Mouse (Mus musculus): Measurements from ENCODE around the gene Cacna1d. TPM values are rescaled to one million over a fixed set of nuclear protein-coding genes. Genes with fewer than 3 reads are reported as not detected.

Cacna1d gene
- polyA plus RNA-seq, 1 experiment from 2014 or later = 3.0 TPM

- no peak overlapping the region for H3K4me2 ChIP-seq (ENCODE audit: low read length)
- no peaks in the 10 kb centered on the region for H3K27me3 ChIP-seq (ENCODE audit: insufficient read depth, low read length)
- no peak overlapping the region for H3K4me3 ChIP-seq (replicated peaks; ENCODE audit: low read depth, low read length)
- no peaks in the 10 kb centered on the region for H3K36me3 ChIP-seq (ENCODE audit: insufficient read depth, low read length)
- no peak overlapping the region for H3K9ac ChIP-seq (ENCODE audit: low read depth, low read length)
- H3K4me1 ChIP-seq (replicated peaks; ENCODE audit: insufficient read depth, low read length) = no peaks in the 10 kb centered on the region
- no peaks in the 10 kb centered on the region for H3K9me3 ChIP-seq (replicated peaks; ENCODE audit: low read length)
- no peak overlapping the region for H3K27ac ChIP-seq
- no peak for TF ChIP-seq CTCF (IDR thresholded peaks at IDR 0.05; ENCODE audit: low read depth)
- no peak for ATAC-seq (replicated peaks; ENCODE audit: low FRiP score, low read depth)
- WGBS = 87% methylated on average over 6 of the region's 6 CpGs
- no peak for DNase-seq (ENCODE audit: low spot score)
Measured at GRCm38 (mm10) chr14:30185616-30186274, 305.5 kb downstream of the Cacna1d start.

DNA sequence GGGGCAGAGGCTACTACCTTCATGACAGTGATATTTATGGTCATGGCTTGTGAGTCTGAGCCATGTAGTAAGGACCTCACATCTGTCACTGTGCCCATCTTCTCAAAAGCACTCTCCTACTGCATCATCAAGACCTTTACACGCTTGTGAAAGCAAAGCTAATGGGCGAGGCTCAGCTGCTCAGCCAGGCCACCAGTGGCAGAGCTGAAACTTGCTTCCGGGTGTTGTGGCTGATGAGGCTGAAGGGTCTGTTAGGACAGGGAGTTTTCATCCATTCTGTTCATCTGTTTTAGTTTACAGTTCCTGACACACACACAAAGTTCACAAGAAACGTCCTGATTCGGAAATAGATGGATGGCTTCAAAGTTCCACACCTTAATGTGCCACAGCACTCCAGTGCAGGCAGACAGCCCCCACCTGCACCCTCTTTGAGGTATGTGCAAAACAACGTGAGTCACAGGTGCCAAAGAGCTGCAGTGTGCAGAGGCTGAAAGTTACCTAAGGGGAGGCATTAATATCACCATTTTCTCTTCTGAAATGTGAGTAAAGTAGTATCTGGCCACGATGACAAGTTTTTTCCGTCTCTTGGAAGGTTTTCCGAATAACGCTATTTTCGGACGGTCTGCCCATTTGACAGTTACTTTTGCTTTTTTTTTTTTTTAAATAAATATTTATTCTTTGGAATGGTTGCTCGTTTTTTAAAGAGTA is 306.7 kb downstream of the Cacna1d start:
- no peak for ATAC-seq (replicated peaks; ENCODE audit: low FRiP score, low read depth)

GRCm38 (mm10) chr14:30184013-30184412 is 307.2 kb downstream of the Cacna1d start:
- H3K9me3 ChIP-seq (replicated peaks; ENCODE audit: low read length) = no peaks in the 10 kb centered on the region
- no peaks in the 10 kb centered on the region for H3K4me1 ChIP-seq (replicated peaks; ENCODE audit: insufficient read depth, low read length)
- H3K27me3 ChIP-seq (ENCODE audit: insufficient read depth, low read length) = no peaks in the 10 kb centered on the region
- no peaks in the 10 kb centered on the region for H3K36me3 ChIP-seq (ENCODE audit: insufficient read depth, low read length)
- no peak overlapping the region for H3K4me2 ChIP-seq (ENCODE audit: low read length)
- TF ChIP-seq CTCF (IDR thresholded peaks at IDR 0.05; ENCODE audit: low read depth) = no peak
- 40% methylated on average over 5 of the region's 5 CpGs for WGBS
- DNase-seq (ENCODE audit: low spot score) (no peak), ATAC-seq (replicated peaks; ENCODE audit: low FRiP score, low read depth) (no peak)
- H3K27ac ChIP-seq = no peak overlapping the region
- no peak overlapping the region for H3K4me3 ChIP-seq (replicated peaks; ENCODE audit: low read depth, low read length)
- no peak overlapping the region for H3K9ac ChIP-seq (ENCODE audit: low read depth, low read length)

More for the DNA sequence above, 306.7 kb downstream of the Cacna1d start:
- no peak for DNase-seq (ENCODE audit: low spot score)
- Histone ChIP-seq H3K4me1 (replicated peaks; ENCODE audit: insufficient read depth, low read length) (no peaks in the 10 kb centered on the region), H3K9ac (ENCODE audit: low read depth, low read length) (no peak overlapping the region), H3K27me3 (ENCODE audit: insufficient read depth, low read length) (no peaks in the 10 kb centered on the region), H3K4me3 (replicated peaks; ENCODE audit: low read depth, low read length) (no peak overlapping the region), H3K27ac (no peak overlapping the region), H3K36me3 (ENCODE audit: insufficient read depth, low read length) (no peaks in the 10 kb centered on the region), H3K9me3 (replicated peaks; ENCODE audit: low read length) (no peaks in the 10 kb centered on the region), H3K4me2 (ENCODE audit: low read length) (no peak overlapping the region)
- TF ChIP-seq CTCF (IDR thresholded peaks at IDR 0.05; ENCODE audit: low read depth) = no peak
- WGBS = 72% methylated on average over 13 of the region's 13 CpGs

DNA sequence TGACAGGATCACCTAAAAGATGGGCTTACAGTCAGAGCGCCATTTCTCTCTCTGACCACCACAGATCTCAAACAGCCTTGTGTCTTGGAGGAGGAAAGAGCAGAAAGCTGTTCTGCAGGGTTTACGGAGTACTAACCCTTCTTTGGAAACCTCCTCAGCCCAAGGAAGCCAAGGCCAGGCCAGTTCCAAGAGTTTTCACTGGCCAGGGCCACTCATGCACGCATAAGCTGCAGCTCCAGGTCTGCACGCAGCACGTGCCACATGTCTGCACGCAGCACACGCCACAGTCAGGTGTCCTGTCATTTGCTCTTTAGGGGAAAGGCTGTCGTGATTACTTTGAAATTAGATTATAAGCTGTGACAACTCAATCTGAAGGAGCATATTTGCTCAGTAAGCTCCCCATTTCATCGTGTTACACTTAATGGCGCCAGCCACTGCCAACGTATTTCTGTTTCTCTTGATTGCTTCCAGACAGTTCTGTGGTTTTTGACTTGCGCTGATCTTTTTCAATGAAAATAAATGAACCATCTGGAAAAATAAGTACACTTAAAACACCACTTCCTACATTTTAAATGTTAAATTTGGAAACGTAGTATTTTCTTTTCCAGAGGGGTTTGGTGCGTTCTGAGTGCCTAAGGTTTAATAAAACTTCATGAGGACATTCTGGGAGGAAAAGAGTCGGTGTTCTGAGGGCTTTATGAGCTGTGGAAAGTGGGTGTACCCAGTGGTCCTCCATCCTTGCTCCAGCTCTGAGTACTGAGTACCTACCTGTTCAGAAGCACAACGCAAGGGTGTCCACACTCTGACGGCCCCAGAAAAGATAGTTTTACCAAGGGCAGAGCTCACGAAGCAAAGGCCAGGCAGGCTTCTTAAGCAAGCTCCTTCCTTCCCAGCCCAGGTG is 308.4 kb downstream of the Cacna1d start:
- no peak overlapping the region for H3K27ac ChIP-seq
- H3K9me3 ChIP-seq (replicated peaks; ENCODE audit: low read length) = no peaks in the 10 kb centered on the region
- no peaks in the 10 kb centered on the region for H3K4me1 ChIP-seq (replicated peaks; ENCODE audit: insufficient read depth, low read length)
- TF ChIP-seq CTCF (IDR thresholded peaks at IDR 0.05; ENCODE audit: low read depth) = no peak
- H3K4me2 ChIP-seq (ENCODE audit: low read length) = no peak overlapping the region
- 66% methylated on average over 18 of the region's 18 CpGs for WGBS
- no peaks in the 10 kb centered on the region for H3K27me3 ChIP-seq (ENCODE audit: insufficient read depth, low read length)
- ATAC-seq (replicated peaks; ENCODE audit: low FRiP score, low read depth) = no peak
- H3K4me3 ChIP-seq (replicated peaks; ENCODE audit: low read depth, low read length) = no peak overlapping the region
- no peak for DNase-seq (ENCODE audit: low spot score)
- no peaks in the 10 kb centered on the region for H3K36me3 ChIP-seq (ENCODE audit: insufficient read depth, low read length)
- H3K9ac ChIP-seq (ENCODE audit: low read depth, low read length) = no peak overlapping the region

- no peak for DNase-seq (ENCODE audit: low spot score)
- no peaks in the 10 kb centered on the region for H3K4me1 ChIP-seq (replicated peaks; ENCODE audit: insufficient read depth, low read length)
- H3K9me3 ChIP-seq (replicated peaks; ENCODE audit: low read length) = no peaks in the 10 kb centered on the region
- ATAC-seq (replicated peaks; ENCODE audit: low FRiP score, low read depth) = no peak
- no peaks in the 10 kb centered on the region for H3K27me3 ChIP-seq (ENCODE audit: insufficient read depth, low read length)
- no peak overlapping the region for H3K4me3 ChIP-seq (replicated peaks; ENCODE audit: low read depth, low read length)
- H3K4me2 ChIP-seq (ENCODE audit: low read length) = no peak overlapping the region
- no peak overlapping the region for H3K27ac ChIP-seq
- TF ChIP-seq CTCF (IDR thresholded peaks at IDR 0.05; ENCODE audit: low read depth) = no peak
- no peaks in the 10 kb centered on the region for H3K36me3 ChIP-seq (ENCODE audit: insufficient read depth, low read length)
- WGBS = 80% methylated on average over 4 of the region's 4 CpGs
- H3K9ac ChIP-seq (ENCODE audit: low read depth, low read length) = no peak overlapping the region
Measured at GRCm38 (mm10) chr14:30178306-30178705, 312.9 kb downstream of the Cacna1d start.

DNA sequence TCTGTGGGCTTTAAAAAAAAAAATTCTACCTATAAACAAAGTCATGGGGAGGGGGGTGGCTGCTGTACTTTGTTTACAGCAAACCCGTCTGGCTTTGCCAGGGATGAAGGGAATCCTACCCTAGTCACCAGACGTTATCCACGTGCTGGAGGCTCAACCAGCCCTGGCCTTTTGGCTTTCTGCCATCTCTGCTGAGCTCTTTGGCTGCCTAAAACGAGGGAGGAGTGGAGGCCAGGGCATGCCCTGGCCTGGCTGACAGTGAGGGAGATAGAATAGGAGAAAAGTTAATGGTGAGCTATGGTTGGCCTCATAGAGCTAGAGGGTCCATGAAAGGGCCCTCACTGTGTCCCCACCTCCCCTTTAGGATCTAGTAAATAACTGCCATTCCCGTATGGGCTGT is 313.4 kb downstream of the Cacna1d start:
- ATAC-seq (replicated peaks; ENCODE audit: low FRiP score, low read depth) = no peak
- Histone ChIP-seq H3K4me1 (replicated peaks; ENCODE audit: insufficient read depth, low read length) (no peaks in the 10 kb centered on the region), H3K9ac (ENCODE audit: low read depth, low read length) (no peak overlapping the region), H3K9me3 (replicated peaks; ENCODE audit: low read length) (no peaks in the 10 kb centered on the region), H3K4me2 (ENCODE audit: low read length) (no peak overlapping the region), H3K36me3 (ENCODE audit: insufficient read depth, low read length) (no peaks in the 10 kb centered on the region), H3K27me3 (ENCODE audit: insufficient read depth, low read length) (no peaks in the 10 kb centered on the region), H3K27ac (no peak overlapping the region), H3K4me3 (replicated peaks; ENCODE audit: low read depth, low read length) (no peak overlapping the region)
- TF ChIP-seq CTCF (IDR thresholded peaks at IDR 0.05; ENCODE audit: low read depth) = no peak
- DNase-seq (ENCODE audit: low spot score) = no peak
- 23% methylated on average over 5 of the region's 5 CpGs for WGBS

Measured in kidney, postnatal 0 days (tissue).